Mouse (Mus musculus) liver, postnatal 0 days (tissue): ENCODE results near the gene Trp53rkb.

ENCODE experiments used
- CTCF ChIP-seq: sonication (generic); IDR thresholded peaks from 2 replicates; pipeline ENCODE4 v1.5.1; 2016; ENCODE audit warnings: antibody characterized with exemption, low read depth
- EP300 ChIP-seq: IDR thresholded peaks from 2 replicates; pipeline ENCODE4 v1.6.1; 2016; ENCODE audit warnings: antibody characterized with exemption, low read depth, mild to moderate bottlenecking

GRCm38 (mm10) chr2:166786353-166787004 lies 5.9 kb upstream of the Trp53rkb start:
- TF ChIP-seq CTCF: no peak
- TF ChIP-seq EP300: no peak
